Mouse (Mus musculus): ENCODE results near the gene Il5ra. TPM values are rescaled to one million over a fixed set of nuclear protein-coding genes. Genes with fewer than 3 reads are reported as not detected.

The Il5ra gene
- total and polyA plus RNA-seq, 3 experiments: 0.10 TPM; not detected in 2

GRCm38 (mm10) chr6:106792486-106792885 lies 43.6 kb upstream of the Il5ra start:
- H3K27me3 ChIP-seq (ENCODE audit: control insufficient read depth in 1 of 2, insufficient read depth in 2 of 2, low read length in 2 of 2): no peaks in the 10 kb centered on the region
- H3K79me2 ChIP-seq (ENCODE audit: control insufficient read depth, insufficient read depth, low read length, poor library complexity): no peaks in the 10 kb centered on the region; the same call in 1 of the 2 replicates
- H3K4me3 ChIP-seq (ENCODE audit: control insufficient read depth in 1 of 2, insufficient read depth in 1 of 2, low read depth in 2 of 2, low read length in 2 of 2): no peak overlapping the region
- no peaks in the 10 kb centered on the region for H3K4me1 ChIP-seq (ENCODE audit: control insufficient read depth in 1 of 2, insufficient read depth in 2 of 2, low read length in 2 of 2)
- H3K9ac ChIP-seq (ENCODE audit: control insufficient read depth, low read depth, low read length, poor library complexity, severe bottlenecking): no peak overlapping the region
- H3K9me3 ChIP-seq (replicated peaks; ENCODE audit: insufficient read depth, low read length): no peaks in the 10 kb centered on the region
- peaks cover 3 to 7% of the 10 kb centered on the region in 2 experiments for H3K36me3 ChIP-seq (ENCODE audit: control insufficient read depth in 1 of 2, insufficient read depth in 2 of 2, low read length in 2 of 2)
- no peak for DNase-seq (ENCODE audit: low read depth, low spot score)
- no peak overlapping the region for H3K27ac ChIP-seq (ENCODE audit: control insufficient read depth, low read depth, low read length)
- TF ChIP-seq ZNF384 (IDR thresholded peaks at IDR 0.05; ENCODE audit: low read depth, low read length) (no peak), POLR2AphosphoS2 (IDR thresholded peaks at IDR 0.05; ENCODE audit: low read length) (no peak), SMC3 (IDR thresholded peaks at IDR 0.05; ENCODE audit: low read depth, low read length) (no peak), TAL1 (IDR thresholded peaks at IDR 0.05; ENCODE audit: low read length) (no peak), CHD1 (IDR thresholded peaks at IDR 0.05; ENCODE audit: low read depth, low read length) (no peak), MAZ (IDR thresholded peaks at IDR 0.05; ENCODE audit: low read depth, low read length) (no peak), JUND (IDR thresholded peaks at IDR 0.05; ENCODE audit: low read depth, low read length) (no peak), NRF1 (IDR thresholded peaks at IDR 0.05; ENCODE audit: insufficient read depth, low read depth, low read length, poor library complexity, severe bottlenecking) (no peak), GATA1 (IDR thresholded peaks at IDR 0.05; ENCODE audit: low read depth, low read length) (no peak), MAX (IDR thresholded peaks at IDR 0.05; ENCODE audit: low read length) (no peak), POLR2A (IDR thresholded peaks at IDR 0.05; ENCODE audit: control insufficient read depth in 1 of 2, insufficient read depth in 1 of 2, low read depth in 1 of 2, low read length in 2 of 2, poor library complexity in 1 of 2) (no peak), ZC3H11A (IDR thresholded peaks at IDR 0.05; ENCODE audit: low read depth, low read length) (no peak), RCOR1 (IDR thresholded peaks at IDR 0.05; ENCODE audit: low read depth, low read length) (no peak), ZMIZ1 (IDR thresholded peaks at IDR 0.05; ENCODE audit: low read depth, low read length) (no peak), KAT2A (conservative IDR thresholded peaks at IDR 0.05; ENCODE audit: low read depth, low read length) (no peak), USF2 (IDR thresholded peaks at IDR 0.05; ENCODE audit: borderline replicate concordance in 1 of 2, insufficient read depth in 1 of 2, low read depth in 1 of 2, low read length in 2 of 2) (no peak), ELF1 (IDR thresholded peaks at IDR 0.05; ENCODE audit: low read depth, low read length) (no peak), ZKSCAN1 (IDR thresholded peaks at IDR 0.05; ENCODE audit: low read depth, low read length) (no peak), MYC (IDR thresholded peaks at IDR 0.05; ENCODE audit: low read depth, low read length) (no peak), SIN3A (IDR thresholded peaks at IDR 0.05; ENCODE audit: low read length) (no peak)

GRCm38 (mm10) chr6:106791429-106791828 lies 42.6 kb upstream of the Il5ra start:
- no peak overlapping the region for H3K27ac ChIP-seq (ENCODE audit: control insufficient read depth, low read depth, low read length)
- no peaks in the 10 kb centered on the region for H3K27me3 ChIP-seq (ENCODE audit: control insufficient read depth in 1 of 2, insufficient read depth in 2 of 2, low read length in 2 of 2)
- no peak overlapping the region for H3K9ac ChIP-seq (ENCODE audit: control insufficient read depth, low read depth, low read length, poor library complexity, severe bottlenecking)
- H3K79me2 ChIP-seq (ENCODE audit: control insufficient read depth, insufficient read depth, low read length, poor library complexity): no peaks in the 10 kb centered on the region
- no peak for DNase-seq (ENCODE audit: low read depth, low spot score)
- TF ChIP-seq ZNF384 (IDR thresholded peaks at IDR 0.05; ENCODE audit: low read depth, low read length) (no peak), SMC3 (IDR thresholded peaks at IDR 0.05; ENCODE audit: low read depth, low read length) (no peak), POLR2AphosphoS5 (IDR thresholded peaks at IDR 0.05; ENCODE audit: borderline replicate concordance, low read depth, low read length) (no peak), TBP (IDR thresholded peaks at IDR 0.05; ENCODE audit: low read depth, low read length) (no peak), EP300 (IDR thresholded peaks at IDR 0.05; ENCODE audit: low read depth in 1 of 2, low read length in 2 of 2) (no peak), MAZ (IDR thresholded peaks at IDR 0.05; ENCODE audit: low read depth, low read length) (no peak), KAT2A (conservative IDR thresholded peaks at IDR 0.05; ENCODE audit: low read depth, low read length) (no peak), MYB (IDR thresholded peaks at IDR 0.05; ENCODE audit: low read depth, low read length) (no peak), ZC3H11A (IDR thresholded peaks at IDR 0.05; ENCODE audit: low read depth, low read length) (no peak), GABPA (IDR thresholded peaks at IDR 0.05; ENCODE audit: low read depth, low read length) (no peak)
- H3K9me3 ChIP-seq (replicated peaks; ENCODE audit: insufficient read depth, low read length): no peaks in the 10 kb centered on the region
- no peaks in the 10 kb centered on the region for H3K4me1 ChIP-seq (ENCODE audit: control insufficient read depth in 1 of 2, insufficient read depth in 2 of 2, low read length in 2 of 2)
- H3K4me3 ChIP-seq (ENCODE audit: control insufficient read depth in 1 of 2, insufficient read depth in 1 of 2, low read depth in 2 of 2, low read length in 2 of 2): no peak overlapping the region
- peaks cover 0 to 7% of the 10 kb centered on the region in 2 experiments; a peak in 2 of 4 replicates for H3K36me3 ChIP-seq (ENCODE audit: control insufficient read depth in 1 of 2, insufficient read depth in 2 of 2, low read length in 2 of 2)
